Mouse (Mus musculus): ENCODE results near the gene Itga8. TPM values are rescaled to one million over a fixed set of nuclear protein-coding genes. Genes with fewer than 3 reads are reported as not detected.

Itga8 gene
- polyA plus RNA-seq (2012; rRNA removed; ENCODE audit: low replicate concordance), result 3.2 and 4.9 TPM in 2 replicates

GRCm38 (mm10) chr2:12301431-12302170 is at the start of gene Itga8:
Itga8 (minus strand) TSS chr2:12301922.

Other genes starting within 250 kb of the Itga8 start
- 42.6 and 96.2 TPM in 2 replicates for gene Mindy3, start 117.5 kb upstream of the Itga8 start, polyA plus RNA-seq (2012; rRNA removed; ENCODE audit: low replicate concordance)

Measured in mammary gland, adult 2 months (tissue).